Comparison of ENCODE assay signal across 8 mouse cellular contexts in genomic region chr12:76765354-76765851, GRCm38 (mm10). TPM values are rescaled to one million over a fixed set of nuclear protein-coding genes. Genes with fewer than 3 reads are reported as not detected.
DNase-seq lines count a peak whose midpoint lies in the region; ATAC-seq and TF ChIP-seq lines count a peak whose summit lies in the region.

Gene Churc1 (plus strand): TSS chr12:76765538.
Gene Fntb (plus strand): TSS chr12:76765589.

- TF ChIP-seq CTCF in gastrocnemius, adult 2 months (IDR thresholded peaks at IDR 0.05) = peak; percentile 6; the same call in 1 of the 2 replicates
- peak; percentile 39 for TF ChIP-seq CTCF in hindbrain, postnatal 0 days (IDR thresholded peaks at IDR 0.05; ENCODE audit: low read depth)
- no peak for TF ChIP-seq CTCF in left cerebral cortex, adult 2 months (IDR thresholded peaks at IDR 0.05)

- H3K9ac ChIP-seq in hindbrain, postnatal 0 days (replicated peaks; ENCODE audit: low read length) = peak within 1 kb of the TSS; percentile 79

- H3K27ac ChIP-seq in gastrocnemius, adult 2 months = peak within 1 kb of the TSS; percentile 99
- peak within 1 kb of the TSS; percentile 90 for H3K27ac ChIP-seq in hindbrain, postnatal 0 days
- peak within 1 kb of the TSS; percentile 99 for H3K27ac ChIP-seq in left cerebral cortex, adult 2 months

- H3K27me3 ChIP-seq in hindbrain, postnatal 0 days (ENCODE audit: insufficient read depth, low read length) = no peaks in the 10 kb centered on the region

- peak within 1 kb of the TSS; percentile 82 for H3K4me3 ChIP-seq in gastrocnemius, adult 2 months
- H3K4me3 ChIP-seq in hindbrain, postnatal 0 days (ENCODE audit: low read length) = peak within 1 kb of the TSS; percentile 56
- peak within 1 kb of the TSS; percentile 87 for H3K4me3 ChIP-seq in left cerebral cortex, adult 2 months

- no peaks in the 10 kb centered on the region for H3K36me3 ChIP-seq in hindbrain, postnatal 0 days (ENCODE audit: insufficient read depth, low read length)

- ATAC-seq in hindbrain, postnatal 0 days = peak; percentile 94
- peak; percentile 96 for ATAC-seq in megakaryocyte, adult 5-6 weeks (ENCODE audit: poor library complexity, severe bottlenecking)

- H3K4me1 ChIP-seq in hindbrain, postnatal 0 days (ENCODE audit: insufficient read depth, low read length) = no peaks in the 10 kb centered on the region

- H3K4me2 ChIP-seq in hindbrain, postnatal 0 days (ENCODE audit: low read depth, low read length) = peak within 1 kb of the TSS; percentile 75

- peak; percentile 88 for DNase-seq in WW6 (ENCODE audit: low read depth, low spot score)
- peak; percentile 58 to 82 for DNase-seq in cerebellum, postnatal 4 days (ENCODE audit: low spot score in 2 of 2)
- peak; percentile 93 for DNase-seq in gastrocnemius, adult 2 months
- peak; percentile 97 for DNase-seq in hindbrain, postnatal 0 days (ENCODE audit: low spot score)
- peak; percentile 77 to 85 for DNase-seq in left cerebral cortex, adult 2 months (ENCODE audit: extremely low spot score in 1 of 2, low spot score in 2 of 2)
- peak; percentile 86 to 88 for DNase-seq in right cerebral cortex, adult 2 months (ENCODE audit: low spot score in 2 of 2)
- DNase-seq in urinary bladder, postnatal 14 days (ENCODE audit: low spot score) = peak; percentile 95

- no peaks in the 10 kb centered on the region for H3K9me3 ChIP-seq in hindbrain, postnatal 0 days (ENCODE audit: low read length)

- intact Hi-C loops in gastrocnemius, adult 2 months (cut with DNase I) = no loop called here
- intact Hi-C loops in left cerebral cortex, adult 2 months (cut with DNase I) = no loop called here

- under 1% methylated on average over 31 of the region's 31 CpGs for WGBS in hindbrain, postnatal 0 days

RNA-seq across cellular contexts. Expression of gene Churc1, which starts in this region (rescaled TPM):
- 10 to 100 TPM; 53.8 to 69.8 TPM for total RNA-seq in gastrocnemius, adult 2 months (2021)
- total RNA-seq in hindbrain, postnatal 0 days (2014; rRNA removed) = 46.8 and 51.0 TPM in 2 replicates
- 137 and 164 TPM in 2 replicates for polyA plus RNA-seq in hindbrain, postnatal 0 days (2015; fragmentation: Nextera tagmentation; extraction: Ambion mirVana)
- 10 to 100 TPM; 35.3 to 35.4 TPM for total RNA-seq in left cerebral cortex, adult 2 months (2021)
- total RNA-seq in megakaryocyte, adult 5-6 weeks (2015) = 43.5 and 78.3 TPM in 2 replicates
- 32.6 and 37.0 TPM in 2 replicates for total RNA-seq in megakaryocyte, adult 5-6 weeks (2017)

RNA-seq across cellular contexts. Expression of gene Fntb, which starts in this region (rescaled TPM):
- 10 to 100 TPM; 11.2 to 13.3 TPM for total RNA-seq in gastrocnemius, adult 2 months (2021)
- 31.3 and 33.2 TPM in 2 replicates for total RNA-seq in hindbrain, postnatal 0 days (2014; rRNA removed)
- 35.0 and 36.2 TPM in 2 replicates for polyA plus RNA-seq in hindbrain, postnatal 0 days (2015; fragmentation: Nextera tagmentation; extraction: Ambion mirVana)
- 10 to 100 TPM; 27.9 to 28.4 TPM for total RNA-seq in left cerebral cortex, adult 2 months (2021)
- 3.1 and 5.2 TPM in 2 replicates for total RNA-seq in megakaryocyte, adult 5-6 weeks (2015)
- total RNA-seq in megakaryocyte, adult 5-6 weeks (2017) = 2.2 and 2.8 TPM in 2 replicates

Comparison
In these comparisons a context has a peak if more than half of its experiments do, and no peak if none do; other contexts are left out.
1. Peak in every context shown above with its lines: DNase-seq, ATAC-seq, H3K4me3 ChIP-seq and H3K27ac ChIP-seq.